Mouse (Mus musculus): ENCODE data around the gene Six5.

DNA sequence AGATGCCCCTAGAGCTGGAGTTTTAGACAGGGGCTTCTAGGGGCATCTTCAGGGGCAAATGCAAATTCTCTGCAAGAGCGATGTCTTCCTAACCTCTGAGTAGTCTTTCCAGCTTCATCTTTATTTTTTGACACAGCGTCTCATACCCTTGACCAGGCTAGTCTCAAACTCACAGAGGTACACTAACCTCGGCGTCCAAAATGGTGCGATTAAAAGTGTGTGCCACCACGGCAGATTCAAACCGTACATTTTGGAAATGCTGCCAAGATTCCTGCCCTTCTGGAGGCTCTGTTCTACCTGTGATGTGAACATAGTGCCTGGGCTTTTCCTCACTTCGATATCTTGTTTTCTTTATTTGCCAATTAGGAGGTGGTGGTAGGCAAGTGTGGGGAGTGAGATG lies 24.7 kb downstream of the Six5 start:
- TF ChIP-seq CTCF (IDR thresholded peaks at IDR 0.05; ENCODE audit: borderline replicate concordance, control insufficient read depth, extremely low read depth, insufficient read depth, low read length, poor library complexity) (no peak), POLR2A (IDR thresholded peaks at IDR 0.05; ENCODE audit: control insufficient read depth, extremely low read depth, insufficient read depth, low read length, poor library complexity) (no peak)

All from thymus, adult 2 months (tissue).